Mouse (Mus musculus) liver, embryonic 12.5 days (tissue): ENCODE measurements around the gene Hoxa6. TPM values are rescaled to one million over a fixed set of nuclear protein-coding genes. Genes with fewer than 3 reads are reported as not detected.

ENCODE experiments used
- ATAC-seq: fragments of 200-750 bp; cut with Nextera tagmentation; 2 replicates; pipeline ENCODE4 v1.8.0; 2017; ENCODE audit warnings: moderate number of reproducible peaks, mild to moderate bottlenecking, moderate library complexity
- H3K27ac ChIP-seq: fragments of 300-500 bp; sonication (generic); 2 replicates; pipeline ENCODE4 v1.5.1; 2016; ENCODE audit warnings: mild to moderate bottlenecking
- H3K27me3 ChIP-seq: fragments of 300-500 bp; sonication (generic); replicated peaks from 2 replicates; pipeline ENCODE4 v1.6.1; 2016; ENCODE audit warnings: mild to moderate bottlenecking, moderate library complexity
- H3K36me3 ChIP-seq: fragments of 300-500 bp; sonication (generic); 2 replicates; pipeline ENCODE4 v1.6.1; 2016; ENCODE audit warnings: mild to moderate bottlenecking, moderate library complexity
- H3K4me1 ChIP-seq: fragments of 300-500 bp; sonication (generic); 2 replicates; pipeline ENCODE4 v1.6.1; 2016
- H3K4me2 ChIP-seq: fragments of 300-500 bp; sonication (generic); 2 replicates; pipeline ENCODE4 v1.6.1; 2016; ENCODE audit warnings: mild to moderate bottlenecking, moderate library complexity
- H3K4me3 ChIP-seq: fragments of 300-500 bp; sonication (generic); 2 replicates; pipeline ENCODE4 v1.5.1; 2016; ENCODE audit warnings: mild to moderate bottlenecking, moderate library complexity
- H3K9ac ChIP-seq: fragments of 300-500 bp; sonication (generic); 2 replicates; pipeline ENCODE4 v1.6.1; 2016; ENCODE audit warnings: mild to moderate bottlenecking, moderate library complexity
- H3K9me3 ChIP-seq: fragments of 300-500 bp; sonication (generic); replicated peaks from 2 replicates; pipeline ENCODE4 v1.6.1; 2016; ENCODE audit warnings: mild to moderate bottlenecking, moderate library complexity
- WGBS: fragments of 180-500 bp; shearing (Covaris S2); methylation state at CpG from one replicate; pipeline ENCODE4 v1.1.7; 2016; ENCODE audit not compliant: insufficient replicate concordance; 5-methylcytosine and 5-hydroxymethylcytosine counted together
- polyA plus RNA-seq: library from polyadenylated mRNA; unstranded; fragments of >200 nt; fragmentation: Nextera tagmentation; extraction: Ambion mirVana; gene quantifications from 2 replicates; pipeline ENCODE4 v1.2.1, GENCODE M21; 2016

Hoxa6 gene
- polyA plus RNA-seq, 1 experiment from 2014 or later = 0.14 TPM

- H3K27me3 ChIP-seq = peaks cover 100% of the 10 kb centered on the region
- no peak overlapping the region for H3K9ac ChIP-seq
- H3K27ac ChIP-seq = no peak overlapping the region
- H3K4me3 ChIP-seq = no peak overlapping the region
- H3K4me1 ChIP-seq = peaks cover 15% of the 10 kb centered on the region
- ATAC-seq = no peak
- no peak overlapping the region for H3K4me2 ChIP-seq
- H3K9me3 ChIP-seq = no peaks in the 10 kb centered on the region
- 12% methylated on average over 5 of the region's 5 CpGs for WGBS
- H3K36me3 ChIP-seq = no peaks in the 10 kb centered on the region
These were observed 5.7 kb upstream of the Hoxa6 start for GRCm38 (mm10) chr6:52214271-52214670.

GRCm38 (mm10) chr6:52213119-52213986 lies 4.8 kb upstream of the Hoxa6 start, which contains the start of the genes Hoxa3 and Gm28308:
Gene Hoxa3 (minus strand): TSS chr6:52213336.
Gene Gm28308 (minus strand): TSS chr6:52213339.
- Histone ChIP-seq H3K4me3 (peak within 1 kb of the TSS; percentile 34), H3K36me3 (no peaks in the 10 kb centered on the region), H3K4me1 (peaks cover 15% of the 10 kb centered on the region), H3K27ac (no peak within 1 kb of the TSS), H3K4me2 (peak within 1 kb of the TSS; percentile 52), H3K27me3 (peaks cover 100% of the 10 kb centered on the region), H3K9me3 (no peaks in the 10 kb centered on the region), H3K9ac (no peak within 1 kb of the TSS)
- ATAC-seq = no peak
- 4% methylated on average over 38 of the region's 38 CpGs for WGBS

- H3K4me1 ChIP-seq = peaks cover 15% of the 10 kb centered on the region
- ATAC-seq = no peak
- no peak overlapping the region for H3K9ac ChIP-seq
- H3K9me3 ChIP-seq = no peaks in the 10 kb centered on the region
- no peak overlapping the region for H3K27ac ChIP-seq
- 1% methylated on average over 22 of the region's 22 CpGs for WGBS
- peak overlapping the region; percentile 34 for H3K4me3 ChIP-seq
- peak overlapping the region; percentile 52 for H3K4me2 ChIP-seq
- no peaks in the 10 kb centered on the region for H3K36me3 ChIP-seq
- H3K27me3 ChIP-seq = peaks cover 100% of the 10 kb centered on the region
These were observed 4.1 kb upstream of the Hoxa6 start for GRCm38 (mm10) chr6:52212556-52213118.

- 3% methylated on average over 13 of the region's 13 CpGs for WGBS
- no peak overlapping the region for H3K9ac ChIP-seq
- no peak overlapping the region for H3K27ac ChIP-seq
- ATAC-seq = no peak
- no peaks in the 10 kb centered on the region for H3K9me3 ChIP-seq
- peaks cover 13% of the 10 kb centered on the region for H3K4me1 ChIP-seq
- H3K4me2 ChIP-seq = peak overlapping the region; percentile 52
- peaks cover 100% of the 10 kb centered on the region for H3K27me3 ChIP-seq
- H3K4me3 ChIP-seq = peak overlapping the region; percentile 23; the same call in 1 of the 2 replicates
- H3K36me3 ChIP-seq = no peaks in the 10 kb centered on the region
These were observed 3.4 kb upstream of the Hoxa6 start for GRCm38 (mm10) chr6:52211961-52212360.

- Histone ChIP-seq H3K9me3 (no peaks in the 10 kb centered on the region), H3K4me3 (peak overlapping the region; percentile 23; the same call in 1 of the 2 replicates), H3K4me2 (peak overlapping the region; percentile 52), H3K27ac (no peak overlapping the region), H3K27me3 (peaks cover 100% of the 10 kb centered on the region), H3K4me1 (peaks cover 10% of the 10 kb centered on the region), H3K36me3 (no peaks in the 10 kb centered on the region), H3K9ac (no peak overlapping the region)
- no peak for ATAC-seq
- 2% methylated on average over 34 of the region's 37 CpGs for WGBS
These were observed 2.8 kb upstream of the Hoxa6 start for GRCm38 (mm10) chr6:52211170-52211935.

- 15% methylated on average over 12 of the region's 12 CpGs for WGBS
- H3K36me3 ChIP-seq = no peaks in the 10 kb centered on the region
- H3K27me3 ChIP-seq = peaks cover 100% of the 10 kb centered on the region
- no peak overlapping the region for H3K9ac ChIP-seq
- ATAC-seq = no peak
- peaks cover 10% of the 10 kb centered on the region for H3K4me1 ChIP-seq
- H3K4me2 ChIP-seq = no peak overlapping the region
- H3K27ac ChIP-seq = no peak overlapping the region
- H3K9me3 ChIP-seq = no peaks in the 10 kb centered on the region
- H3K4me3 ChIP-seq = no peak overlapping the region
These were observed 1.1 kb upstream of the Hoxa6 start for GRCm38 (mm10) chr6:52209685-52210046.

- H3K9me3 ChIP-seq = no peaks in the 10 kb centered on the region
- H3K4me3 ChIP-seq = peak overlapping the region; percentile 13
- H3K4me2 ChIP-seq = peak overlapping the region; percentile 43
- no peak for ATAC-seq
- peaks cover 15% of the 10 kb centered on the region for H3K4me1 ChIP-seq
- whole genome bisulfite sequencing = 8% methylated on average over 18 of the region's 18 CpGs
- no peak overlapping the region for H3K9ac ChIP-seq
- H3K36me3 ChIP-seq = no peaks in the 10 kb centered on the region
- H3K27me3 ChIP-seq = peaks cover 100% of the 10 kb centered on the region
- H3K27ac ChIP-seq = no peak overlapping the region
These were observed 554 bp upstream of the Hoxa6 start for GRCm38 (mm10) chr6:52208868-52209684.

- Histone ChIP-seq H3K4me3 (no peak overlapping the region), H3K4me2 (no peak overlapping the region), H3K27ac (no peak overlapping the region), H3K9me3 (no peaks in the 10 kb centered on the region), H3K4me1 (peaks cover 14% of the 10 kb centered on the region), H3K27me3 (peaks cover 100% of the 10 kb centered on the region), H3K36me3 (no peaks in the 10 kb centered on the region), H3K9ac (no peak overlapping the region)
- no peak for ATAC-seq
These were observed 892 bp downstream of the Hoxa6 start for GRCm38 (mm10) chr6:52207684-52207976.

- Histone ChIP-seq H3K27ac (no peak overlapping the region), H3K4me3 (no peak overlapping the region), H3K9ac (no peak overlapping the region), H3K9me3 (no peaks in the 10 kb centered on the region), H3K4me1 (peaks cover 13% of the 10 kb centered on the region), H3K36me3 (no peaks in the 10 kb centered on the region), H3K4me2 (no peak overlapping the region), H3K27me3 (peaks cover 100% of the 10 kb centered on the region)
- WGBS = 6% methylated on average over 4 of the region's 4 CpGs
- no peak for ATAC-seq
These were observed 1.4 kb downstream of the Hoxa6 start for GRCm38 (mm10) chr6:52206882-52207683.

- Histone ChIP-seq H3K4me1 (peaks cover 8% of the 10 kb centered on the region; the same call in 1 of the 2 replicates), H3K9me3 (no peaks in the 10 kb centered on the region), H3K27ac (no peak overlapping the region), H3K27me3 (peaks cover 100% of the 10 kb centered on the region), H3K4me3 (no peak overlapping the region), H3K9ac (no peak overlapping the region), H3K4me2 (0 out of 2 replicates have a peak overlapping the region, but pooled peaks have one; percentile 5), H3K36me3 (no peaks in the 10 kb centered on the region)
- no peak for ATAC-seq
- WGBS = 6% methylated on average over 55 of the region's 55 CpGs
These were observed 2.6 kb downstream of the Hoxa6 start for GRCm38 (mm10) chr6:52205638-52206621.
